Mouse (Mus musculus): Measurements from ENCODE around the gene Wscd2. TPM values are rescaled to one million over a fixed set of nuclear protein-coding genes. Genes with fewer than 3 reads are reported as not detected.

Wscd2 gene
- polyA plus RNA-seq, 1 experiment from 2014 or later: 5.7 TPM

DNA sequence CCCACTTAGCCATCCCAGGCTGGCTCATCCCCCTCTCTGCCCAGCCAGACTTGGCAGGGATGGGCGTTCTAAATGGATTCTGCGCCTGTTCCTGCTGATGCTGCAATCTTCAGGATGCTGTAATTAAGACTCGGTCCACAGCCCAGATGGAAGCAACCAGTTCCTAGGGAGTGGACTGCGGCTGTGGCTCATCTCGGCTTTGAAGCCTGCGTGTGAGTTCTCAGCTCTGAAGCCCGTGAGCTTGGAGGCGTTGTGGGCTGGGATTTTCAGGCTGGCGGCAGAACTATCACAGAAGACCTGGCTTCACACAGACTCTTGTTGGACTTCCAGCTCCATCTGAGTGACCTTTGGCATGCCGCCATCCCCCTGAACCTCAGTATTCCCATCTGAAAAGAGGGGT, 34.1 kb upstream of the Wscd2 start:
- TF ChIP-seq CTCF (IDR thresholded peaks at IDR 0.05; ENCODE audit: low read depth) (no peak), EP300 (optimal IDR thresholded peaks at IDR 0.05) (no peak)
- no peak for ATAC-seq (ENCODE audit: low FRiP score, low TSS enrichment)
- Histone ChIP-seq H3K27me3 (ENCODE audit: control insufficient read depth, insufficient read depth, low read length) (no peaks in the 10 kb centered on the region), H3K36me3 (ENCODE audit: control insufficient read depth, insufficient read depth, low read length) (no peaks in the 10 kb centered on the region), H3K4me3 (ENCODE audit: low read depth, low read length) (no peak overlapping the region), H3K4me1 (replicated peaks; ENCODE audit: control insufficient read depth, insufficient read depth) (no peaks in the 10 kb centered on the region), H3K9ac (ENCODE audit: low read length) (no peak overlapping the region), H3K9me3 (ENCODE audit: control insufficient read depth, low read length) (no peaks in the 10 kb centered on the region), H3K27ac (replicated peaks) (no peak overlapping the region), H3K4me2 (replicated peaks; ENCODE audit: low read depth) (no peak overlapping the region)
- DNase-seq (ENCODE audit: low spot score): no peak
- 75% methylated on average over 10 of the region's 10 CpGs for WGBS

DNA sequence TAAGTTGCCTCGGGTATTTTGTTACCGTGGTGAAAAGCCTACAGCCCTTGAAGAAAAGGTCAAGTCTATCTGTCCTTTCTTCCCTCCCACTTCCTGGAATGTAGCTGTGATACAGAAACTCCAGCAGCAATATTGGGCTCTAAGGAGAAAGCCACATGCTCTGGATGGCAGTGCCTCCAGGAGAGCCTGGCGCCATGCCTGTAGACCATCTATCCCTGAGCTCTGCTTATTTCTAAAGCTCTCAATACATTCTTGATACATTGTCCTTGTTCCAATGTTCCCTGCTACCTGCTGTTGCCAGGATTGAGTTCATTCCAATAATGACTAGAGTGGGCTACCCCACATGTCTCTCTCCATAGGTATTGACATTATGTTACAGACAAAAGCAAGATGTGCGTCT, 33.4 kb upstream of the Wscd2 start:
- no peak for TF ChIP-seq EP300 (optimal IDR thresholded peaks at IDR 0.05)
- no peak for TF ChIP-seq CTCF (IDR thresholded peaks at IDR 0.05; ENCODE audit: low read depth)
- no peaks in the 10 kb centered on the region for H3K9me3 ChIP-seq (ENCODE audit: control insufficient read depth, low read length)
- WGBS: 83% methylated on average over 4 of the region's 4 CpGs

DNA sequence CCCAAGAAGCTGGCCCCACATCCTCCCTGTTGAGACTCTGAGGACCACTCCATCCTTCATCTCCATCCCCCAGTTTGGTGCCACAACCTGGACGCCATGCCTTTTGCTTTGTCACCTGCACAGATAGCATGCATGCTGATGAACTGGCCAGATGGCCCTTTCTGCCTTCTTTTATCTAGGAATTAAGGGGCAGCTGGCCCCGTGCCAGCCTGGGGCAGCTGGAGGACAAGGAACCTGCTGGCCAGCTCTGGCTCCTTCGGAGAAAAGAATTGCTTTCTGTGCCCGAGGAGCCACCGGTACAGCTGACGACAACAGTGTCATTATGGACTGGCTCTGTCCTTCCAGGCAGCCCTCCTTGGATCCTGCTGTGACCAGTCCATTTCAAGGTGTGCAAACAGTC, 32.9 kb upstream of the Wscd2 start:
- no peak overlapping the region for H3K4me2 ChIP-seq (replicated peaks; ENCODE audit: low read depth)
- ATAC-seq (ENCODE audit: low FRiP score, low TSS enrichment): no peak
- no peak overlapping the region for H3K9ac ChIP-seq (ENCODE audit: low read length)
- no peak for DNase-seq (ENCODE audit: low spot score)
- no peak overlapping the region for H3K27ac ChIP-seq (replicated peaks)
- 76% methylated on average over 6 of the region's 6 CpGs for WGBS
- H3K4me1 ChIP-seq (replicated peaks; ENCODE audit: control insufficient read depth, insufficient read depth): no peaks in the 10 kb centered on the region
- TF ChIP-seq EP300 (optimal IDR thresholded peaks at IDR 0.05): no peak
- no peak for TF ChIP-seq CTCF (IDR thresholded peaks at IDR 0.05; ENCODE audit: low read depth)
- no peaks in the 10 kb centered on the region for H3K9me3 ChIP-seq (ENCODE audit: control insufficient read depth, low read length)
- H3K4me3 ChIP-seq (ENCODE audit: low read depth, low read length): no peak overlapping the region
- H3K36me3 ChIP-seq (ENCODE audit: control insufficient read depth, insufficient read depth, low read length): no peaks in the 10 kb centered on the region
- H3K27me3 ChIP-seq (ENCODE audit: control insufficient read depth, insufficient read depth, low read length): no peaks in the 10 kb centered on the region

More for the DNA sequence above, 33.4 kb upstream of the Wscd2 start:
- DNase-seq (ENCODE audit: low spot score): no peak
- Histone ChIP-seq H3K36me3 (ENCODE audit: control insufficient read depth, insufficient read depth, low read length) (no peaks in the 10 kb centered on the region), H3K4me2 (replicated peaks; ENCODE audit: low read depth) (no peak overlapping the region), H3K4me3 (ENCODE audit: low read depth, low read length) (no peak overlapping the region), H3K4me1 (replicated peaks; ENCODE audit: control insufficient read depth, insufficient read depth) (no peaks in the 10 kb centered on the region), H3K9ac (ENCODE audit: low read length) (no peak overlapping the region), H3K27ac (replicated peaks) (no peak overlapping the region), H3K27me3 (ENCODE audit: control insufficient read depth, insufficient read depth, low read length) (no peaks in the 10 kb centered on the region)
- no peak for ATAC-seq (ENCODE audit: low FRiP score, low TSS enrichment)

DNA sequence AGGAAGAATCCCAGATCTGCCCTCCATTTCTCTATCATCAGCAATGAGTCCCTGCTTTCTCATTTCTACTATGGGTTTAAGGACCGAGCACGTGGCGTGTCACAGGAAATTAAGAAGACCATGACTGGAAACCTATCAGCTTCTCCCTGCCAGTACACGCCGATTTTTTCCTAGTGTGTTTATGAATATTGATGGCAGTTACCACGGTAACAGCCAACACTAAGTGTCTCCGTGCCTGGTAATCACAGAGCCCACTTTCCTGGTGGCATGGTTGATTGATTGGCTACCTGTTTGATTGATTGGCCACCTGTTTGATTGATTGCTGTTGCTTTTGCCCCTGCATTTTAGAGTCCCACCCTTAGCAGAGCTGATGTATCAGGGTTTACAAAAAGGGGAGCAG, 30.2 kb upstream of the Wscd2 start:
- DNase-seq (ENCODE audit: low spot score): no peak
- ATAC-seq (ENCODE audit: low FRiP score, low TSS enrichment): no peak
- Histone ChIP-seq H3K4me3 (ENCODE audit: low read depth, low read length) (no peak overlapping the region), H3K9me3 (ENCODE audit: control insufficient read depth, low read length) (no peaks in the 10 kb centered on the region), H3K4me2 (replicated peaks; ENCODE audit: low read depth) (no peak overlapping the region), H3K27ac (replicated peaks) (no peak overlapping the region), H3K36me3 (ENCODE audit: control insufficient read depth, insufficient read depth, low read length) (no peaks in the 10 kb centered on the region), H3K27me3 (ENCODE audit: control insufficient read depth, insufficient read depth, low read length) (no peaks in the 10 kb centered on the region), H3K4me1 (replicated peaks; ENCODE audit: control insufficient read depth, insufficient read depth) (0 out of 2 replicates have a peak, but pooled peaks cover 2% of the 10 kb centered on the region), H3K9ac (ENCODE audit: low read length) (no peak overlapping the region)
- TF ChIP-seq CTCF (IDR thresholded peaks at IDR 0.05; ENCODE audit: low read depth) (no peak), EP300 (optimal IDR thresholded peaks at IDR 0.05) (no peak)
- 58% methylated on average over 7 of the region's 7 CpGs for WGBS

DNA sequence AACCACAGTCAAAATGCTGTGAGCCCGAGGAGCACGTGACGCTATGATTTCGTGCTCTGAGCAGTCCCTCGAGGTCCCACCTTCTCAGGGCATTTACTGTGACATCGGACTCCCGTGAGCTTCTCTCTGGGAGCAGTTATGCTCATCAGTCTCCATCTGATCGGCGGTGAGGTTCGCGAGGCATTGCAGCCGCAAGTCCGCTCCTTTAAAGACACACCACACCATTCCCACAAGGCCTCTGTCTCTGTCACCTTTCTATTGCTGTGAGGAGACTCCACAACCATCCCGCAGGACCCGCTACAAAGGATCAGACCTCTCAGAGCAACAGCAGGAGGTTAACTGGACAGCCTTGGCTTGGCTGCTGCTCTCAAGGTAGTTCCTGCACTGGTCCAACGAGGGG, 28.6 kb upstream of the Wscd2 start:
- no peak overlapping the region for H3K27ac ChIP-seq (replicated peaks)
- ATAC-seq (ENCODE audit: low FRiP score, low TSS enrichment) (no peak), DNase-seq (ENCODE audit: low spot score) (no peak)
- no peaks in the 10 kb centered on the region for H3K36me3 ChIP-seq (ENCODE audit: control insufficient read depth, insufficient read depth, low read length)
- H3K9ac ChIP-seq (ENCODE audit: low read length): no peak overlapping the region
- H3K27me3 ChIP-seq (ENCODE audit: control insufficient read depth, insufficient read depth, low read length): no peaks in the 10 kb centered on the region
- no peak overlapping the region; the same call in 1 of the 2 replicates for H3K4me2 ChIP-seq (replicated peaks; ENCODE audit: low read depth)
- no peak for TF ChIP-seq EP300 (optimal IDR thresholded peaks at IDR 0.05)
- 0 out of 2 replicates have a peak, but pooled peaks cover 2% of the 10 kb centered on the region for H3K4me1 ChIP-seq (replicated peaks; ENCODE audit: control insufficient read depth, insufficient read depth)
- H3K4me3 ChIP-seq (ENCODE audit: low read depth, low read length): no peak overlapping the region
- WGBS: 17% methylated on average over 16 of the region's 16 CpGs
- no peaks in the 10 kb centered on the region for H3K9me3 ChIP-seq (ENCODE audit: control insufficient read depth, low read length)

DNA sequence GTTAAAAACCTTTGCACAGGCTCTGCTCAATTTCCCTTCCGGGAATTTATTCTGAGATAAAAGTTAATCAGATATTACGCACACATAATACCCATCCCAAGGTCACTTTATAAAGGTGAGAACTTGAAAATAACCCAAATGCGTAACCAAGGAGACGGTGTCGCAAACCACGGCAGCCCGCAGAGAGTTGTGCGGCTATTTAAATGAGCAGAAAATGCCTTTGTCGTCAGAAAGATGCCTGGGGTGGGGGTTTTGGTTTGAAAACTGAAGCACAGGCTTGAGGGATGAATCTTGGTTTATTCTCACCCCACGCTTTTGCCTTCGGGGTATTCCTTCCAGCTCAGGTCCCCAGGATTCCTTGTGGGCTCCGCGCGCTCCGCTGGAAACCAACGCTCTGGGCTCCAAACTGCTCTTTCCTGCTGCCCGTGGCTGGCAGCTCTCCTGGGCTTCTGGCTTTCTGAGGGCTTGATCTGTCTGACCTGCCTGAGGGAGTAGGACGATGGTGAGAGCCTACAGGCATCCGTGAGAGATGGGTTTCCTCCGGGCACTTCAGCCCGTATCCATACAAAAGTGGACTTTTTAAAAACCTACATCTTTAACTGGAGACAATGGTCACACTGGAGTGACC, 28.0 kb upstream of the Wscd2 start:
- H3K27me3 ChIP-seq (ENCODE audit: control insufficient read depth, insufficient read depth, low read length): no peaks in the 10 kb centered on the region
- H3K36me3 ChIP-seq (ENCODE audit: control insufficient read depth, insufficient read depth, low read length): no peaks in the 10 kb centered on the region
- no peak overlapping the region for H3K4me2 ChIP-seq (replicated peaks; ENCODE audit: low read depth)
- H3K27ac ChIP-seq (replicated peaks): no peak overlapping the region
- WGBS: 52% methylated on average over 21 of the region's 21 CpGs
- H3K9ac ChIP-seq (ENCODE audit: low read length): no peak overlapping the region
- ATAC-seq (ENCODE audit: low FRiP score, low TSS enrichment) (no peak), DNase-seq (ENCODE audit: low spot score) (no peak)
- 0 out of 2 replicates have a peak, but pooled peaks cover 2% of the 10 kb centered on the region for H3K4me1 ChIP-seq (replicated peaks; ENCODE audit: control insufficient read depth, insufficient read depth)
- no peak for TF ChIP-seq CTCF (IDR thresholded peaks at IDR 0.05; ENCODE audit: low read depth)
- TF ChIP-seq EP300 (optimal IDR thresholded peaks at IDR 0.05): no peak
- no peak overlapping the region for H3K4me3 ChIP-seq (ENCODE audit: low read depth, low read length)
- no peaks in the 10 kb centered on the region for H3K9me3 ChIP-seq (ENCODE audit: control insufficient read depth, low read length)

Data from stomach, postnatal 0 days (tissue).